Comparison of ENCODE assay signal across 10 mouse cellular contexts in the genomic region with DNA sequence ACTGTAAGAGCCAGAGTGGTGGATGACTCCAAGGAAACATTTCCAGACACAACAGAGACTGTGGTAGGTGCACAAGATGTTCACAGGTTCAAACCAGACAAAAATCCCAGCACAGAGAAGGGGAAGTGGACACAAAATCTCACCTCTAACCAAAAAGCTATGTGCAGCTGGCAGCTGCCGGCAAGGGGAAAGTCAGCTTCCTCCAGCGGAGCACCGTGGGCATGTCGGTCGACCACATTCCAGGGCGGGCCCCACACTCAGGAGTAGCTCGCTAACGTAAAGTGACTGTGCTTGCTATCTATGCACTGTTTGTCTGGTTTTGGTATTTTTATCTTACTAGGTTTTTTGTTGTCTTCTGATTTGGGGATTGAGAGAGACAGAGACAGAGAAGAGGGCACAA. TPM values are rescaled to one million over a fixed set of nuclear protein-coding genes. Genes with fewer than 3 reads are reported as not detected.
DNase-seq lines count a peak whose midpoint lies in the region.
"Had no signal": no experiment of that assay in that cellular context is flagged by ENCODE, and none has a peak within 500 bp of the region (broad histone marks: within the 10 kb centered on the region; RNA-seq: fewer than 3 reads in every experiment).

No protein-coding gene starts in this region.

- WGBS in embryonic facial prominence, embryonic 10.5 days, result 87% methylated on average over 8 of the region's 8 CpGs

- H3K4me3 ChIP-seq in embryonic facial prominence, embryonic 10.5 days, result no peak overlapping the region
- H3K4me3 ChIP-seq: gastrocnemius, adult 2 months; limb, embryonic 15.5 days had no signal

- DNase-seq in spleen, postnatal 36 days (ENCODE audit: low spot score in 2 of 2), result peak; percentile 29 to 32
- no peak for DNase-seq in spleen, adult 18-20 months
- DNase-seq in embryonic facial prominence, embryonic 10.5 days (ENCODE audit: low spot score), result peak; percentile 19
- peak; percentile 52 to 69 for DNase-seq in lung, postnatal 4 days
- peak; percentile 33 to 53 for DNase-seq in thymus, postnatal 36 days
- DNase-seq in embryo, embryonic 11 days, result no peak
- DNase-seq in frontal cortex, postnatal 14 days (ENCODE audit: low spot score in 2 of 2), result no peak
- no peak for DNase-seq in layer of hippocampus, adult 18-20 months (ENCODE audit: low spot score in 2 of 2)
- DNase-seq: gastrocnemius, adult 2 months had no signal

- H3K36me3 ChIP-seq in embryonic facial prominence, embryonic 10.5 days (replicated peaks), result no peaks in the 10 kb centered on the region
- H3K36me3 ChIP-seq: limb, embryonic 15.5 days had no signal

- no peak overlapping the region for H3K27ac ChIP-seq in embryonic facial prominence, embryonic 10.5 days (replicated peaks)
- H3K27ac ChIP-seq: gastrocnemius, adult 2 months; limb, embryonic 15.5 days had no signal

- H3K27me3 ChIP-seq in embryonic facial prominence, embryonic 10.5 days (replicated peaks; ENCODE audit: low read depth, poor library complexity, severe bottlenecking), result no peaks in the 10 kb centered on the region
- H3K27me3 ChIP-seq: limb, embryonic 15.5 days had no signal

- H3K9me3 ChIP-seq in embryonic facial prominence, embryonic 10.5 days, result no peaks in the 10 kb centered on the region
- H3K9me3 ChIP-seq: limb, embryonic 15.5 days had no signal

- H3K4me1 ChIP-seq in embryonic facial prominence, embryonic 10.5 days, result 0 out of 2 replicates have a peak, but pooled peaks cover 4% of the 10 kb centered on the region

RNA-seq across cellular contexts. Expression of a gene that starts 7.2 kb away (rescaled TPM):
- polyA plus RNA-seq in embryonic facial prominence, embryonic 10.5 days (2016; fragmentation: Nextera tagmentation; extraction: Ambion mirVana), result 9.2 TPM in 2 replicates
- total RNA-seq in layer of hippocampus, adult 18-20 months (2021), result 10 to 100 TPM; 36.9 to 39.7 TPM

Comparison
In these comparisons a context has a peak if more than half of its experiments do, and no peak if none do; other contexts are left out.
1. DNase-seq: peak in spleen, postnatal 36 days (2 of 2), embryonic facial prominence, embryonic 10.5 days (single experiment), lung, postnatal 4 days (2 of 2) and thymus, postnatal 36 days (2 of 2); none in spleen, adult 18-20 months (0 of 2), embryo, embryonic 11 days (single experiment), frontal cortex, postnatal 14 days (0 of 2) and layer of hippocampus, adult 18-20 months (0 of 2).